Mouse (Mus musculus) monocyte, adult 5-6 weeks (primary cell): ENCODE measurements at regions not wholly inside any gene's neighbourhood (a gene's known extent, or its start where the extent isn't known, plus 50 kb on each side); places are given as distances from the start of the nearest gene placed in this dataset.

ENCODE experiments used
- ATAC-seq: fragments of 153-309, 156-312 bp; replicated peaks from 2 replicates; pipeline ENCODE4 v1.8.0; 2017; ENCODE audit warnings: mild to moderate bottlenecking; ENCODE audit not compliant: low TSS enrichment, insufficient number of reproducible peaks, severe bottlenecking, poor library complexity, low FRiP score

DNA sequence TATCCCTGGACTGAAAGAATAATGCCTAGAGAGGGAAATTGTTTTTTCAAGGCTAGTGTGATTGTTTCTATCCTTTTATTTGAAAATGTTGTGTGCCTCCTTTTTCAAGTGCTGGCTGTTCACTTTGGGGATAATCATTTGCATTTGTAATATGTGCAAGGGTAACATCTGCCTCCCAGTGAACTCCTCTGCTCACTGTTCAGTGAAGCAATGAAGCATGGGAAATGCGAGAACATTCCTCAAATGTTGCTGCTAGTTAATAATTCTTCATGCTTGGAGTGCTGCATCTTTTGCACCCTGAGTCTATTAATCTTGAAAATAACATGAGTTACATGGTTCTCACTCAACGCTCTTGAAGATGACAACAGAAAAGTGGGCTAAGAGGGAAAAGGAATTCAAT is 310.6 kb downstream of the Serpinb8 start:
- no peak for ATAC-seq

DNA sequence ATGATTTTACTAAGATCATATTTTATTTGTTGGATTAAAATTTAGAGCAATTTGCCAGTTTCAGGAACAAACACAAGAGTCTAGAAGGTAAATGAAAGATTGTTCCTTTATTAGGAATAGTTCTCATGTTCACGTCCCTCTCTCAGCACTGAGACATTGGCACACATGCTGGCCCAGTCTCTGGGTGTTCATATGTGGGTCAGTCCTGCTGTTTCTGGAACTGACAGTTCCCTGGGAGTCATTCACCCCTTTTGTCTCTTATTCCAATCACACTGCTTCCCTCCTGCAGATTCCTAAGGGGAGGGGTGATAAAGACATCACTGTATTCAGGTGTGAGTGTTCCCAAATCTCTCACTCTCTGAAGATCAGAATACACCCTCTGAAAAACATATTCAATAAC is 311.1 kb downstream of the Serpinb8 start:
- ATAC-seq, result no peak

DNA sequence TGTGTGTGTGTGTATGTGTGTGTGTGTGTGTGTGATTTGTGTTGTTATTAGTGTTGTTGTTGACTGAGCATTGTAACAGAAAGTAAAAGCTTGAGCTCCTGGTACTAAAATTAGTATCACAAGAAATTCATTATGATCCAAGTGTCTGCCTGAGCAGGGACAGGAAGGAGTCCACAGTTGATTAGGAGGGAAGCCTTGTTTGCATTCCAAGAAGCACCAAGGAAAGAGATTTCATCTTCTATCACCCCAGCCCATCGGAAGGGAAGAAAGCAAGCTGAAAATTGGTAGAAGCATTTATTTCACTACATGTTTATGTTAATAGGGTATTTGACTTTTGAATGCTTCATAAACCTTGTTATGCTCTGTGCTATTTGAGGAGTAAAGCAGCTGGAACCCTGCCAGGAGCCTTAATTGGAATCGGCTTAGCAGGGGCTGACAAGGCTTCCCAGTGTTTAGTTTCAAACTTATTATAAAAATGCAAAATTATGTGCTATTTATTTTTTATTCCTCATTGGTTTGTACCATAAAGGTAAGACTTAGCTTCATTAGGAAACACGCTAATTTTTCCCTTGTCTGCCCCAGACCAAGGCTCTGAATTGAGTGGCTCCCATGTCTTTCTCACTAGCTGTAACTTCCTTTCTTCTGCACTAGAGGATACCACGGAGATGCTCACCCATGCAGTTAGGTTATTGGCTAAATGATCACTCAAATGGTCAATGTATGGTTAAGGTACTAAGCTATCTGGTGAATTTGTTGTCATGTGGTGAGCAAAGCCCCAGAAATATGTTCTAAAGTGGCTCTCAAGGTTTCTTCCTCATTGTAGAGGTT is 318.6 kb downstream of the Serpinb8 start:
- ATAC-seq, result no peak

DNA sequence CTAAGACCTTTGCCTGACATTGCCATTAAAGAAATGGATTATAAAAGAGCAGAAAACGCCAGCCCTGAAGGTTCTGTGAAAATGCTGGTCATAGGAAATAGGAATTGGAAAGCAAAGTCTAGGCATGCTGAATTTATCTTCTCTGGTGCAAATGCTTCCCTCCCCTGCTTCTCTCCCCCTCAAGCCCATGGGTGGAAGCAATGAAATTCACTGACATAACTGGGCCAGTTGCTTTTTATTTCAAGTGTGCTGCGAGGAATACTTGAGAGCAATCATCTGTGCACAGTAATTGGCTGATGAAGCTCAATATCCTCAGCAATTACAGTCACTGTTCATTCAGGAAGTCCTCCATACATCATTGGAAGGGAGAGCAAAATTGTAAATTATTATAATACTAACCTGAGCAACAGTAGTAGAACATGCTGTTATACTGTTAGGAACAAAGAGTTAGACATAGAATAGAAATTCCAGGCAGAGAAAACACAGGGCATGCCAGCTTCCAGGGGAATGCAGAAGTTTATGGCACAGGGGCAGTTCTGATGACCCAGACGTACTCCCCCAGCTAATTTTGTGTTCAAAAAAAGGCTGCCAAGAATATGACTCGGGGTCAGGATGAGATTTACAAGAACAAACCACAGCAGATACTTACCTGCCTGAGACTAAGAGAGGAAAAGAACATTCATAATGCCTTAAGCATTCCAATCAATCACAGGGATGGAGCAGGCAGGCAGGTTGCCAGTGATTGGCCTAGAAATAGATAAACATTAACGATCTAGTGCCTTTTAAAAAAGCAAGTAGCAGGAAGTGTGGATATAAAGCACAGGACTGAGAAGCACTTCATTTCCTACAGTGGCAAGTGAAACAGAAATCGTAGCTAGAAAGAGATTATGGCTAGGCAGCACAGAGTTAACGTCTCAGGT is 325.1 kb downstream of the Serpinb8 start:
- no peak for ATAC-seq

DNA sequence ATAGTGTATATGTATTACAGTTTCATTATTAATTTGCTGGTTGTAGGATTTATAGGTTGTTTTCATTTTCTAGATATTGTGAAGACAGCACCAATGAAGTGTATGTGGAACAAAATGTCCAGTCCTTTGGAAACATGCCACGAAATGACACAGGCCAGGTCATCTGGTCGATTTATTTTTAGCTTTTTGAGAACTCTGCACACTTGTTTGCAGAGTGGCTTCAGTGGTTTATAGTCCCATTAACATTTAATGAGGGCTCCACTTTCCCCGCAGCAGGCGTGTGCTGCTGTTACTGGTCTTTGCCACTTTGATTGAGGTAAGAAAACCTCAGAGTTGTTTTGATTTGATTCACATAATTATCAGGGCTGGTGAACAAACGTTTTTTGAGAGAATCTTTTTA is 327.2 kb downstream of the Serpinb8 start:
- no peak for ATAC-seq

DNA sequence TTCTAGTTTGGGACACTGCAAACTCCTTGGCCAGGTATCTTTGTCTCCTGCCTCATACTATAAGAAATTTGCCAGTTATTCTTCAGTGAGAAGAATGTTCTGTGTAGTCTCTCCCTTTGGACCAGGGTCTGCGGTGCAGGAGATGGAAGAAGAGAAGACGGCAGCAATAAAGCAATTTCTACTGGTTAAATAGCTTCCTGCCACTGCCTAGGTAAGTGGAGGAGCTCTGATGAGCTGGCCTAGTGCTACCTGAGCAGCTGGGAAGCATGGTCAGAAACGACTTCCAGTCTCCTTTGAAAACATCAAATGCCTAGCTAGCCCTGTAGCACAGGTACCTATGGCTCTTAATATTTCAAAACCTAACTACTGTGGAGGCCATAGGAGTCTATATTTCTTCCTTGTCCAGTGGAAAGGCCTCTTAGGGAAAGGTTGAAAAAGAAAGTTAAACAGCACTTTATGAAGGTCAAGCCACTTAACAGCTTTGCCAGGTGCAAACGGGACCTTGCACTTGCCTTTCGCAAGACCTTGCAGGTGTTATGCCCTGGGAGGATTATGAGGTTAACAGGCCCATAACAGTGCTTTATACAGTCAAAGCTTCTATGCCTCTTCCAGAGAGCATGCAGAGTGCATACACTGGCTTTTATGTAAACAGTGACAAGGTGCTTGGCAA is 351.9 kb downstream of the Serpinb8 start:
- no peak for ATAC-seq

DNA sequence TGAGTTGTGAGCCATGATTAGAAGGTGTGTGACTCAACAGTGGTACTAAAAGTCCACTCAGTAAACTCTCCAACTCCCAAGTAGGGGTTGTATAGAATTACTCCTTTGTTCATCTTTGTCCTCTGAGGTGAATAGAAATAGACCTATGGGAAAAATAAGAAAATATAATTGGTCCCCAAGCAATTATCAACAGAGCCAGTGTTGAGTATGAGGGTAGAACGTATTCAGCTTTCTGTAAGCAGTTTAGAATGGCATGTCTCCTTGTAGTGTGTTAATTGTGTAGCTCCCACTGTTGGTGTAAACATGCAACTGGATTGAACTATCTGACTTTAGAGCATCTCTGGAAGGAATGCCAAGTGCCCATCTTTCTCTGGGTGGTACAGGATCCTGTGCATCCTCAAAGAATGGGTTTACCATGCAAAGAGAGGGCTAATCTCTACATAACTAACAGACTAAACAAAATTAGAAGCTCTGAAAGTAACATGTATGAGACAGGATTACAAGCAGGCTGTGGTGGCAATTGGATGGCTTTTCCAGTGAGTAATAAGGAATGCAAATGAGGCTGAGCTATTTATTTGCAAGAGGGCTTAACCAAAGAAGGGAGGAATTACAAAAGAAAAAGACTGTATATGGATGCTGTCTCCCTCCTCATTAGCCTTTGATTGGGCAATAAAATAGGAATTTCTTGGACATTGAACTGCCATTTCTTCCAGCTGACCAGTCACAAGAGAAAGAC is 356.6 kb downstream of the Serpinb8 start:
- no peak for ATAC-seq

DNA sequence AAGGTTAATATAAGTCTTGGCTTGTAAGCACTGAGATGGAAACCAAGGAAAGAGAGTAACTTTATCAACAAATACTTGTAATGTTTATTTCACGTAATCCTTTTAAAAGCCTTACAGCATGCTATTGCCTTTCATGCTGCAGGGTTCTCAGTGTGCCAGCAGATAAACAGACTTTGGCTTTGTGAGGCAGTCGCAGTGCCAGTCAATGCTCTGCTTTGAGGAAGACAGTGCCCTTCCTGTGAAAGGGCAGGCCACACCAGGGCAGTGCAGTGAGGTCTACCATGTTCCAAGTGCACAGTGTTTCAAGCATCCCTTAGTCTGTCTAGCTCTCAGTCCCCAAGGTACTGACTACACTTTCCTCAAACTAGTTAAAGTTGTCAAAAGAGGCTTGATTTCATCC is 360.6 kb downstream of the Serpinb8 start:
- no peak for ATAC-seq

DNA sequence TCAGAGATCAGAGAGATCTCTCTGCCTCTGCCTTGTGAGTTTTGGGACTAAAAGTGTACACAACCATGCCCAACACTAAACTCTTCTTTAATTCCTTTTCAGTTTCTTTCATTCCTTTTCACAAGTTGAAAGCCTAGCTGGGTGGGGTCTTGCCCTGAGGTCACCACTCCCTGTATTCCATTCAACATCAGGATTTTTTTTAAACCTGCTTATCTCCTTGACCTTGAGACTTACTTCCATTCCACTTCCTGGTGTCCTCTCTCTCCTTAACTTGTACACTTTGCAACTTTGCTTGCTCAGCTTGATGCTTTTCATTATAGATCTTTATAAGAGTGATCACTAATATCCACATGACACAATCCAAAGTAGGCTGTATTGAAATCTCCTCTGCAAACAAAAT is 371.2 kb downstream of the Serpinb8 start:
- ATAC-seq, result no peak

DNA sequence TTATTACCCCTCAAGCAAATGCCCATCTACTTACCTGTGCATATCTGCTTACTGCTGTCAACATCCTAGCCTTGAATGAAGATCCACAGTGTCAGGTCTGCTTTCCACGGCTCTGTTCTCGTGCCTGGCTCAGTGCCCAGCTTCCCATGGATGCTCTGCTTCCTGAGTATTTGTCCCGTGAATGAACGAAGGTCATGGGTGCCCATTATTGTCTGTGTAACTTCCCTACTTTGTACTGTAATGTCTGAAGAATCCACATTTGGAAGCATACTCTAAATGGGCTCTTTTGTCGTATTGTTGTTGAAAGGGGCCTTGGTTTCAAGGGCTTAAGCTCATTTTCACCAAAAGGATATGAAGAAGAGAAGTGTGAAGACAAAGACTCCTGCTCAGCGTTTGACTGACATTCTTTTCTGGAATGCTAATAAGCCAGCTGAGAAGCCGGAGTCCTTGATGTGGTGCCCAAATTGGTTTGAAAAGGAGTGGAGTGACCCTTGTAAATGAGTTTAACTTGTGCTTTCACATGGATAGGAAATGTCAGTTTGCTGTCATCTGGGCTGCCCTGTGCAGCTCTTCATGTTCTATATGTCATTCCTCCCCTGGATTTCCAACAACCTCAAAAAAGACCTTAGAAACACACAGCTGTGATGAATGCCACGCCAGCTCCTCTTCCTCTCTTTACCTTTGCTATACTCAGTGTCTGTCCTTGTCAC is 386.0 kb downstream of the Serpinb8 start:
- ATAC-seq, result no peak

DNA sequence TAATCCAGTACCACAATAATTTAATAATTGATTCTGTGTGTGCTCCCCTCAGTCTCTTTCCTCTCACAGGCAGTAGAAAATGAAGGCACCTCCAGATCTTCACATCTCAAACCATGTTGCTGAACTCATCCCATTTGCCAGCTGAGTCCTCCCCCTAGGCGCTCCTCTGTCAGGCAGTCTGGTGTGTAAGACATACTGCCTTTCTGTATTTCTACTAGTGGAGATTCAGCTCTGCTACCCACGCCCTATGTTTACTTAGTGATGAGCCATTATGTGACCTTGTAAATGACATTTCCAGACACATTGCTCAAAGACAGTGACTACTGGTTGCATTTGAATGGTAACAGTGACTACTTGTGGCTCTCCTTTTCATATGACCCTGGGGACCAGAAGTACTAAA is 387.9 kb downstream of the Serpinb8 start:
- no peak for ATAC-seq

DNA sequence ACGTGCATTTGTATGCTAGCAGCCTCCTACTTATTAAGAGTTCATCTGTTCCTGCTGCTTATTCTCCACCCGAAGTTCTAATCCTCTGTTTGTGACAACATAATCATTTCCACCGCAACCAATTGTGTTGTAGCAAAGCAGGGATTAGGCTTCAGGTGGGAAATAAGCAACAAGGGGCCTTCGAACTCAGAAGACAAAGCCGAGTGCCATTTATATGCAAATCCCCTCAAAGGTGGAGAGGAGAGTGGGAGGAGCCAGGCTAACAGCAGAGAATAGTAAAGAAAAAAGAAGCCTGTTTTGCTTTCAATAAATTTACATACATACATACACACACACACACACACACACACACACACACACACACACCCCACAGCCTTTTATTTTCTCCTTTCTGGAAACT is 388.6 kb downstream of the Serpinb8 start:
- no peak for ATAC-seq

DNA sequence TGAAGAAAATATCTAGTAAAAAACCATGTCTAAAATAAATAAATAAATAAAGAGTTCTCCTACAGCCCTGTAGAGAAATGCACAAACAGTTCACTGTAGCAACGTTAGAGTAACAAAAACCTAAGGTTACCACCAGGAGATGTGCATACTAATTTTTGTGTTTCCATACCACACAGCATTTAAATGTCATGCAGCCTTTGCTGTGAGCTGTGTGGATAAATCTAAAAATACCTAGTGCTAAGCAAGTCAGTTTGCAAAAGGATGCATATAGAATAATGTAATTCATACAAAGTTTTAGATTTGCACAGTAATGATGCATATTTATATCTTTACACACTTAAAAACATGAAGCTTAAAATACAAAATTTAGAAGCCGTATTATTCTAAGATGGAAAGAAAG is 395.8 kb downstream of the Serpinb8 start:
- ATAC-seq, result no peak

DNA sequence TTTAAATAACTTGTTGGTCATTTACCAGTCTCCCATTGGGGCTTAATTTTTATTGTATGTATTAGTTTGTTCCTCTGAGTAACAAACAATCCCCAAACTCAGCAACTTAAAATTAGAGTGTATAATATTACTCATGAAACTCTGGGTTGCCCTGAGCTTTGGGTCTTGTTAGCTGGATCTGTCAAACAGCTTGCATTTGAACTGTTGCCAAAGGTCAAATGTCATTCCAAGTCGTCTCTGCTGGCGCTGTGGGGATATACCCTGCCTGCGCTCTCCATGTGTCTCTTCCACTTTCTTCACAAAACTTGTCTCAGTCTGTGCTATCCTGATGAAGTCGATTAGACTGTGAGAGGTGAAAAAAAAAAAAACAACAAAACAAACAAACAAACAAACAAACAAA is 398.3 kb downstream of the Serpinb8 start:
- no peak for ATAC-seq

DNA sequence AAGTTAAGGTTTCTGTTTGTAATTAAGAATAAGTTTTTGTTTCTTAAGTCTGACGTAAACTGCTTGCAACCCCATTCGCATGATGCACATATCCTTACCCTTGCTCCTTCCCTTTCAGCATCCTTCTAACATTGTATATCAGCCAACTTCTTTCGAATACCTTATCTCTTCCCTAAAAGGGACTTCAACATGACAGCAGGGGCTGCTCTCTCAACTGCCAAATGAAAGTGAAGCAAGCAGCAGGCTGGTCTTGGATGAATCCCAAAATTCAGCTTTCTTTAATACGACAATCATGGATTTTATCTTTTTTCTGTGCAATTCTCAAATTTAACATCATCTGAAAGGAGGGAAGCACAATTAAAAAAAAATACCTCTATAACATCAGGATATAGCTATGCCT is 403.2 kb downstream of the Serpinb8 start:
- ATAC-seq, result no peak

DNA sequence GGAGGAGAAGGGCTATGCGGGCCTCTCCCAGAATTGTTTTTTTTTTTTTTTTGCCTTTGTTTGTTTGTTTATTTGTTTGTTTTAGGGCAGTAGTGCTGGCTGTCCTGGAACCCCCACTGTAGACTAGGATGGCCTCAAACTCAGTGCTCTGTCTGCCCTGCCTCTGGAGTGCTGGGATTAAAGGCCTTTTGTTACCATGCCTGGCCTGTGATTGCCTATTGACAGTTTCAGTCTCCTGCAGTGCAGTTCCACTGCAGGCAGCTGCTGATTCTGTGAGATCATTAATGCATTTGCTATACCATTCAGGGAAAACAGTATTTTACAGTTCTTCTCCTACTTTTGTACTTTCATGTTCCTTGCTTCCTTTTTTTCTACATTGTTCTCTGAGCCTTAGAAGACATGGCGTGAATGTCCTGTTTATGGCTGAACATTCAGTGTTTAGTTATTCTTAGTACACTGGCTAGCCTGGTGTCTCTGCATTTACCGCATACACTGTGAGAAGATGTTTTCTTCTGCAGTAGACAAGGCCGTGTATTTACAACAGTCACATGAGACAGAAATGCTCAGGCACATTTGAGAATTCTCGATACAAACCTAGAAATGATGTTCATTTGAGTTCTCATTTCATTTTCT is 434.0 kb downstream of the Serpinb8 start:
- no peak for ATAC-seq

DNA sequence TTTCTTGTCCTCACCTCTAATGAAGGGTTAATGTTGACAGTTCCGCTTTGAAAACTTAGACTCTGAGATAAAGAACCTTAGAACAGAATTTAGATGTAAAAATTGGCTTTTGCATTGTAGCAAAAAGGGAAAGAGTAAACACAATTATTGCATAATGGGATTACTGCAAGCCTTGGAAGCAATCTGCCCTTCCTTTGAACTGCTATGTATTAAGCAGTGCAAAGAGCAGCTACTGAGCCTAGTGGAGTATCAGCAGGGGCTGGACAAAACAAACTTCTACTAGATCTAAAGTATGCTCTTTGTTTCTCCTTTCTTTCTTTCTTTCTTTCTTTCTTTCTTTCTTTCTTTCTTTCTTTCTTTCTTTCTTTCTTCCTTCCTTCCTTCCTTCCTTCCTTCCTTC is 434.9 kb downstream of the Serpinb8 start:
- ATAC-seq, result no peak

DNA sequence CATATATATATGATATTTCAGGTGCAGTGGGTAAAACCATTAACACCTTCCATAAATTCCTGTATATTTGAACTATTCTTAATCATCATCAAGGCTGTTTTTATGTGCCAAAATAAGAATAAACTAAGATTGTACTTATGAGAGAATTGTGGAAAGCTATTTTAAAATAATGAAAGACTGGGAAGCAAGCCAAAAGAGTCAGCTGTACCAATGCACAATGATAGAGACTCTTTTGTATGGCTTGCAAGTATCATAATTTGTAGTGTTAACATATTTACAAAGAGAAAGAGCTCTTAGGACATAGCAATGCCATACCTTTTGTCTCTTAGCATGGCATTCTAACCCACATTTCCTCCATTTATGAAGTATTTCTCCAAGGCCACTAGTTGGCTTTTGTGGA is 436.7 kb downstream of the Serpinb8 start:
- ATAC-seq, result no peak
